Mouse (Mus musculus): ENCODE measurements around the gene Rfpl4. TPM values are rescaled to one million over a fixed set of nuclear protein-coding genes. Genes with fewer than 3 reads are reported as not detected.

The Rfpl4 gene
- polyA plus RNA-seq, 1 experiment = 0.07 TPM

GRCm38 (mm10) chr7:5102564-5102963, 14.2 kb downstream of the Rfpl4 start:
- Histone ChIP-seq H3K4me1 (ENCODE audit: control insufficient read depth, insufficient read depth, low read length) (no peaks in the 10 kb centered on the region), H3K27me3 (ENCODE audit: control insufficient read depth, insufficient read depth, low read length) (no peaks in the 10 kb centered on the region), H3K4me3 (ENCODE audit: control insufficient read depth, low read depth, low read length) (no peak overlapping the region), H3K27ac (ENCODE audit: control insufficient read depth, insufficient read depth, low read depth, low read length) (no peak overlapping the region), H3K36me3 (ENCODE audit: control insufficient read depth, insufficient read depth, low read length) (no peaks in the 10 kb centered on the region)
- TF ChIP-seq CTCF (IDR thresholded peaks at IDR 0.05; ENCODE audit: control insufficient read depth, insufficient read depth, insufficient replicate concordance, low read depth, low read length) (no peak), POLR2A (IDR thresholded peaks at IDR 0.05; ENCODE audit: control insufficient read depth, low read depth, low read length) (no peak)

- no peaks in the 10 kb centered on the region for H3K4me1 ChIP-seq (ENCODE audit: control insufficient read depth, insufficient read depth, low read length)
- no peak overlapping the region for H3K27ac ChIP-seq (ENCODE audit: control insufficient read depth, insufficient read depth, low read depth, low read length)
- no peak for TF ChIP-seq CTCF (IDR thresholded peaks at IDR 0.05; ENCODE audit: control insufficient read depth, insufficient read depth, insufficient replicate concordance, low read depth, low read length)
- TF ChIP-seq POLR2A (IDR thresholded peaks at IDR 0.05; ENCODE audit: control insufficient read depth, low read depth, low read length) = no peak
- H3K4me3 ChIP-seq (ENCODE audit: control insufficient read depth, low read depth, low read length) = no peak overlapping the region
- no peaks in the 10 kb centered on the region for H3K27me3 ChIP-seq (ENCODE audit: control insufficient read depth, insufficient read depth, low read length)
- no peaks in the 10 kb centered on the region for H3K36me3 ChIP-seq (ENCODE audit: control insufficient read depth, insufficient read depth, low read length)
These were observed 15.6 kb downstream of the Rfpl4 start for GRCm38 (mm10) chr7:5101066-5101663.

- no peak for TF ChIP-seq POLR2A (IDR thresholded peaks at IDR 0.05; ENCODE audit: control insufficient read depth, low read depth, low read length)
- no peak for TF ChIP-seq CTCF (IDR thresholded peaks at IDR 0.05; ENCODE audit: control insufficient read depth, insufficient read depth, insufficient replicate concordance, low read depth, low read length)
- H3K27me3 ChIP-seq (ENCODE audit: control insufficient read depth, insufficient read depth, low read length) = no peaks in the 10 kb centered on the region
- no peak overlapping the region for H3K27ac ChIP-seq (ENCODE audit: control insufficient read depth, insufficient read depth, low read depth, low read length)
- no peak overlapping the region for H3K4me3 ChIP-seq (ENCODE audit: control insufficient read depth, low read depth, low read length)
- no peaks in the 10 kb centered on the region for H3K4me1 ChIP-seq (ENCODE audit: control insufficient read depth, insufficient read depth, low read length)
- H3K36me3 ChIP-seq (ENCODE audit: control insufficient read depth, insufficient read depth, low read length) = no peaks in the 10 kb centered on the region
These were observed 17.0 kb downstream of the Rfpl4 start for GRCm38 (mm10) chr7:5099796-5100195.

DNA sequence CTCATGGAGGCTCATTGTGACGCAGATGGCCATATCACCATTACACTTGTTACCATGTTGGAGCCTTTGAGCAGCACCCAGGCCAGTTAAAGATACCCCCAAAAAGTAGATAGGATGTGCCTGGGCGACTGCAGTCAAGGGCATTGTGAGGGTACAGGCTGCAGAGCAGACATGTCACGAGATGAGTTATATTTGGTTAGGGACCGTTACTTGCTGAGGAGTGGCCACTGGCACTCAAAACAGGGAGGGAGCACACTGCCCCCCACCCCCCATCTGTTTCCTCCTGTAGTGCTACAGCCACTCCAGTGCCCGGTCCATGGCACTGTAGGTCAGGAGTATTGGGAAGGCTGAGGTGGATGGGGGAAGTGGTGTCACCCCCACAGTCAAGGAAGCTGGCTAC, 18.0 kb downstream of the Rfpl4 start:
- TF ChIP-seq CTCF (IDR thresholded peaks at IDR 0.05; ENCODE audit: control insufficient read depth, insufficient read depth, insufficient replicate concordance, low read depth, low read length) = no peak
- TF ChIP-seq POLR2A (IDR thresholded peaks at IDR 0.05; ENCODE audit: control insufficient read depth, low read depth, low read length) = no peak
- no peak overlapping the region for H3K27ac ChIP-seq (ENCODE audit: control insufficient read depth, insufficient read depth, low read depth, low read length)
- H3K27me3 ChIP-seq (ENCODE audit: control insufficient read depth, insufficient read depth, low read length) = no peaks in the 10 kb centered on the region
- H3K4me1 ChIP-seq (ENCODE audit: control insufficient read depth, insufficient read depth, low read length) = no peaks in the 10 kb centered on the region
- H3K36me3 ChIP-seq (ENCODE audit: control insufficient read depth, insufficient read depth, low read length) = no peaks in the 10 kb centered on the region; the same call in 1 of the 2 replicates
- H3K4me3 ChIP-seq (ENCODE audit: control insufficient read depth, low read depth, low read length) = no peak overlapping the region

- Histone ChIP-seq H3K27me3 (ENCODE audit: control insufficient read depth, insufficient read depth, low read length) (no peaks in the 10 kb centered on the region), H3K36me3 (ENCODE audit: control insufficient read depth, insufficient read depth, low read length) (no peaks in the 10 kb centered on the region; the same call in 1 of the 2 replicates), H3K4me1 (ENCODE audit: control insufficient read depth, insufficient read depth, low read length) (peaks cover 3% of the 10 kb centered on the region; the same call in 1 of the 2 replicates), H3K27ac (ENCODE audit: control insufficient read depth, insufficient read depth, low read depth, low read length) (no peak overlapping the region), H3K4me3 (ENCODE audit: control insufficient read depth, low read depth, low read length) (no peak overlapping the region)
- no peak for TF ChIP-seq CTCF (IDR thresholded peaks at IDR 0.05; ENCODE audit: control insufficient read depth, insufficient read depth, insufficient replicate concordance, low read depth, low read length)
- TF ChIP-seq POLR2A (IDR thresholded peaks at IDR 0.05; ENCODE audit: control insufficient read depth, low read depth, low read length) = no peak
These were observed 23.8 kb downstream of the Rfpl4 start for GRCm38 (mm10) chr7:5092831-5093510.

DNA sequence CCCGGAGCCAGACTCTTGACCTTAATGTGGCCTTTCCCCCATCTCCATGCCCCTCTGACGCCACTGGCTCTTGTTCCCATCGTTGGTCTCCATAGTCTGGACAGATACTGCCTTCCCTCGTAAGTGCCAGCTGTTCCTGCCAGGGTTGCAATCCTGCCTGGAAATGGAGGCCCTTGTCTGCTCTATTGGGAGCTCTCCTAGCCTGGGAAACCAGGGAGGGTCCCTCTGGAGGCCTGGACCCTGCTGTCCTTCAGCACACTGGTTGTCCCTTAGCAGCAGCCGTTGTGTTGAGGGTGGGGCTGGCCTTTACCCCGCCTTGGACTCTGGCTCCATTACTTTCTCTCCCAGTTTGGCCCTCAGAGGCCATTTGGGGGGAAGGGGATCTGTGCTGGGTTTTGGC, 24.4 kb downstream of the Rfpl4 start:
- Histone ChIP-seq H3K36me3 (ENCODE audit: control insufficient read depth, insufficient read depth, low read length) (no peaks in the 10 kb centered on the region; the same call in 1 of the 2 replicates), H3K4me3 (ENCODE audit: control insufficient read depth, low read depth, low read length) (no peak overlapping the region), H3K27me3 (ENCODE audit: control insufficient read depth, insufficient read depth, low read length) (no peaks in the 10 kb centered on the region), H3K4me1 (ENCODE audit: control insufficient read depth, insufficient read depth, low read length) (peaks cover 3% of the 10 kb centered on the region; the same call in 1 of the 2 replicates), H3K27ac (ENCODE audit: control insufficient read depth, insufficient read depth, low read depth, low read length) (no peak overlapping the region)
- TF ChIP-seq POLR2A (IDR thresholded peaks at IDR 0.05; ENCODE audit: control insufficient read depth, low read depth, low read length) (no peak), CTCF (IDR thresholded peaks at IDR 0.05; ENCODE audit: control insufficient read depth, insufficient read depth, insufficient replicate concordance, low read depth, low read length) (no peak)

GRCm38 (mm10) chr7:5091008-5091728, 25.6 kb downstream of the Rfpl4 start:
- TF ChIP-seq POLR2A (IDR thresholded peaks at IDR 0.05; ENCODE audit: control insufficient read depth, low read depth, low read length) (no peak), CTCF (IDR thresholded peaks at IDR 0.05; ENCODE audit: control insufficient read depth, insufficient read depth, insufficient replicate concordance, low read depth, low read length) (0 out of 2 replicates have a peak, but pooled peaks have one; percentile 4)
- H3K27ac ChIP-seq (ENCODE audit: control insufficient read depth, insufficient read depth, low read depth, low read length) = no peak overlapping the region
- no peaks in the 10 kb centered on the region for H3K27me3 ChIP-seq (ENCODE audit: control insufficient read depth, insufficient read depth, low read length)
- peaks cover 3% of the 10 kb centered on the region; the same call in 1 of the 2 replicates for H3K4me1 ChIP-seq (ENCODE audit: control insufficient read depth, insufficient read depth, low read length)
- H3K36me3 ChIP-seq (ENCODE audit: control insufficient read depth, insufficient read depth, low read length) = no peaks in the 10 kb centered on the region; the same call in 1 of the 2 replicates
- no peak overlapping the region for H3K4me3 ChIP-seq (ENCODE audit: control insufficient read depth, low read depth, low read length)

Data from testis, adult 2 months (tissue).